Mouse (Mus musculus) lung, postnatal 10 days (tissue): Measurements from ENCODE around the gene Amz2.

ENCODE experiments used
- DNase-seq: peaks from one replicate; pipeline ENCODE4 v3.0.0; 2021

Gene Amz2

GRCm38 (mm10) chr11:109496475-109496993 lies 70.8 kb downstream of the Amz2 start:
- DNase-seq = no peak

- no peak for DNase-seq
Measured at GRCm38 (mm10) chr11:109496996-109497714, 71.4 kb downstream of the Amz2 start.

DNA sequence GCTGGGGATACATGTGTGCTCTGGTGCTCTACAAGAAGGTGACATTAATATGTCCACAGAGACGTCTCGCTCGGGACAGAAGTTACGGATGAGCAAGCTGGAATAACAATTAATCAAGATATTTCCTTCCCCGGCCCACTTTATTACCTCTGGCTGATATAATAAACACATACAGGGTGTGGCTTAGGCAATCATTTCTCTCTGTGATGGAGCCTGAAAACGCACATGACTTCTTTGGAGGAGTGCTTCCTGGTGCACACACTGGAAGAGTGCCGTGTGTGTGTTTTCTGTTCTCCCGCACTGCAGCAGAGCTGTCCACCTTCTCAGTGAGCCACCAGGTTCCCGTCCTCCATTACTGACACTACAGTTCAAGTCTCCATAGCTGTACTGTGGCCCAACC lies 72.2 kb downstream of the Amz2 start:
- DNase-seq = no peak

DNA sequence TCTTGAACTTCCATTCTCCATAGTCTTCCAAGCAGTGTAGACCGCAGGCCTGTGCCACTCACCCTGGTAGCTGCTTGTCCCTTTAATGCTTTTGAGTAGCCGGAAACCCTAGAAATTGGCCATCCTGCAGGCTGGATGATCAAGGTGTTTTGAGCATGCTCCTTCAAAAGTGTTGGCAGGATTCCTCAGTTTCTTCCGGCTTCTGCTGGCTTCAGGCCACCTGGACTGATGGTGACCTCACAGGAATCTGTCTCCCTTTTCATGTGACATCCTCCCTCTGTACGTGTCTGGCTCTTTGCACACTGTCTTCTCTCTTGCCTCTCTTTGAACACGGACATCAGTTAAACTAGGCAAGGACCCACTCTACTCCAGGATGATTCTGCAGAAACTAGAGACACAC lies 74.5 kb downstream of the Amz2 start:
- DNase-seq = peak; percentile 42
